Mouse (Mus musculus) thymus, adult 2 months (tissue): ENCODE measurements at regions not wholly inside any gene's neighbourhood (a gene's known extent, or its start where the extent isn't known, plus 50 kb on each side); places are given as distances from the start of the nearest gene placed in this dataset.

Source experiments
- CTCF ChIP-seq: fragments of 200-500 bp; IDR thresholded peaks from 2 replicates; pipeline ENCODE4 v1.5.1; 2012; ENCODE audit warnings: mild to moderate bottlenecking, control low read depth, low read length, moderate library complexity, borderline replicate concordance; ENCODE audit not compliant: control insufficient read depth, poor library complexity, insufficient read depth; ENCODE audit errors: extremely low read depth
- POLR2A ChIP-seq: fragments of 200-500 bp; IDR thresholded peaks from 2 replicates; pipeline ENCODE4 v1.6.1; 2012; ENCODE audit warnings: mild to moderate bottlenecking, low read length, control low read depth, moderate library complexity; ENCODE audit not compliant: control insufficient read depth, poor library complexity, insufficient read depth; ENCODE audit errors: extremely low read depth

GRCm38 (mm10) chr14:60485889-60486274 is 112.8 kb downstream of the Amer2 start:
- TF ChIP-seq CTCF (no peak), POLR2A (no peak)
